Mouse (Mus musculus) midbrain, postnatal 0 days (tissue): ENCODE measurements around the gene Bcl10. TPM values are rescaled to one million over a fixed set of nuclear protein-coding genes. Genes with fewer than 3 reads are reported as not detected.
"Not testable (repeated sequence)": the region's sequence is repeated elsewhere in the genome, so short reads cannot be mapped to it uniquely, and the experiment has no call there.

Experiments
- ATAC-seq: fragments of 200-750 bp; cut with Nextera tagmentation; 2 replicates; pipeline ENCODE4 v1.8.0; 2017; ENCODE audit warnings: moderate number of reproducible peaks, mild to moderate bottlenecking, moderate TSS enrichment, moderate library complexity; ENCODE audit not compliant: low FRiP score
- DNase-seq: peaks from one replicate; pipeline ENCODE4 v3.0.0-alpha.2; 2015; ENCODE audit warnings: low spot score
- H3K27ac ChIP-seq: fragments of 300-500 bp; sonication (generic); 2 replicates; pipeline ENCODE4 v1.5.1; 2014; ENCODE audit warnings: low read depth, mild to moderate bottlenecking, low read length, mixed read lengths
- H3K27me3 ChIP-seq: fragments of 300-500 bp; sonication (generic); 2 replicates; pipeline ENCODE4 v1.6.1; 2014; ENCODE audit warnings: low read length, control low read depth, mixed read lengths; ENCODE audit not compliant: insufficient read depth
- H3K36me3 ChIP-seq: fragments of 300-500 bp; sonication (generic); 2 replicates; pipeline ENCODE4 v1.6.1; 2014; ENCODE audit warnings: low read length, control low read depth, mixed read lengths; ENCODE audit not compliant: insufficient read depth
- H3K4me1 ChIP-seq: fragments of 300-500 bp; sonication (generic); 2 replicates; pipeline ENCODE4 v1.6.1; 2014; ENCODE audit warnings: mild to moderate bottlenecking, control low read depth, antibody characterized with exemption, low read length, mixed read lengths; ENCODE audit not compliant: insufficient read depth
- H3K4me2 ChIP-seq: fragments of 300-500 bp; sonication (generic); 2 replicates; pipeline ENCODE4 v1.6.1; 2014; ENCODE audit warnings: low read depth, mild to moderate bottlenecking, low read length, mixed read lengths; ENCODE audit not compliant: poor library complexity, severe bottlenecking
- H3K4me3 ChIP-seq: fragments of 300-500 bp; sonication (generic); 2 replicates; pipeline ENCODE4 v1.5.1; 2014; ENCODE audit warnings: low read depth, mild to moderate bottlenecking, low read length, moderate library complexity
- H3K9ac ChIP-seq: fragments of 300-500 bp; sonication (generic); replicated peaks from 2 replicates; pipeline ENCODE4 v1.6.1; 2014; ENCODE audit warnings: mild to moderate bottlenecking, low read length, moderate library complexity, mixed read lengths; ENCODE audit not compliant: poor library complexity, severe bottlenecking
- H3K9me3 ChIP-seq: fragments of 300-500 bp; sonication (generic); 2 replicates; pipeline ENCODE4 v1.6.1; 2016; ENCODE audit warnings: low read length, control low read depth
- CTCF ChIP-seq: IDR thresholded peaks from 2 replicates; pipeline ENCODE4 v1.5.1; 2016; ENCODE audit warnings: antibody characterized with exemption, mild to moderate bottlenecking
- WGBS: fragments of 180-500 bp; shearing (Covaris S2); extraction: QIAGEN DNeasy Blood & Tissue Kit; methylation state at CpG from one replicate; pipeline ENCODE4 v1.1.7; 2014; 5-methylcytosine and 5-hydroxymethylcytosine counted together
- polyA plus RNA-seq: library from polyadenylated mRNA; unstranded; fragments of >200 nt; fragmentation: Nextera tagmentation; extraction: Ambion mirVana; gene quantifications from 2 replicates; pipeline ENCODE4 v1.2.1, GENCODE M21; 2015
- total RNA-seq: library from RNA; depleted of rRNA; stranded (reverse); fragments of >200 nt; gene quantifications from 2 replicates; pipeline ENCODE4 v1.2.3, GENCODE M21; 2014; rRNA removed

The Bcl10 gene
- total RNA-seq (19.4 and 29.4 TPM in 2 replicates), polyA plus RNA-seq (33.2 and 33.3 TPM in 2 replicates)

GRCm38 (mm10) chr3:145922019-145922854 is at the start of gene Bcl10:
TSS of gene Bcl10 (plus strand) at chr3:145922804.
- WGBS, result 34% methylated on average over 11 of the region's 11 CpGs
- ATAC-seq, result no peak
- TF ChIP-seq CTCF, result no peak
- Histone ChIP-seq H3K9ac (0 out of 2 replicates have a peak within 1 kb of the TSS, but pooled peaks have one; percentile 29), H3K27me3 (no peaks in the 10 kb centered on the region), H3K27ac (no peak within 1 kb of the TSS), H3K4me1 (peaks cover 7% of the 10 kb centered on the region; the same call in 1 of the 2 replicates), H3K4me3 (peak within 1 kb of the TSS; percentile 85), H3K36me3 (no peaks in the 10 kb centered on the region), H3K4me2 (peak within 1 kb of the TSS; percentile 50), H3K9me3 (peaks cover 5% of the 10 kb centered on the region; the same call in 1 of the 2 replicates)
- no peak for DNase-seq

GRCm38 (mm10) chr3:145873271-145873670 is 49.3 kb upstream of the Bcl10 start:
- TF ChIP-seq CTCF, result no peak
- H3K36me3 ChIP-seq, result no peaks in the 10 kb centered on the region
- no peak for ATAC-seq
- DNase-seq, result no peak
- no peak overlapping the region for H3K9ac ChIP-seq
- 73% methylated on average over 1 of the region's 1 CpGs for WGBS
- no peak overlapping the region for H3K4me2 ChIP-seq
- no peaks in the 10 kb centered on the region for H3K27me3 ChIP-seq
- H3K9me3 ChIP-seq, result no peaks in the 10 kb centered on the region
- no peak overlapping the region for H3K4me3 ChIP-seq
- H3K4me1 ChIP-seq, result no peaks in the 10 kb centered on the region
- no peak overlapping the region for H3K27ac ChIP-seq

GRCm38 (mm10) chr3:145874126-145874525 is 48.5 kb upstream of the Bcl10 start:
- ATAC-seq (no peak), DNase-seq (no peak)
- Histone ChIP-seq H3K36me3 (no peaks in the 10 kb centered on the region), H3K4me1 (no peaks in the 10 kb centered on the region), H3K27ac (no peak overlapping the region), H3K4me3 (no peak overlapping the region), H3K27me3 (no peaks in the 10 kb centered on the region), H3K9me3 (no peaks in the 10 kb centered on the region), H3K9ac (no peak overlapping the region), H3K4me2 (no peak overlapping the region)
- WGBS, result 78% methylated on average over 4 of the region's 4 CpGs
- TF ChIP-seq CTCF, result no peak

- DNase-seq, result no peak
- no peaks in the 10 kb centered on the region for H3K9me3 ChIP-seq
Measured at GRCm38 (mm10) chr3:145876120-145876519, 46.5 kb upstream of the Bcl10 start.

GRCm38 (mm10) chr3:145878867-145879266 is 43.7 kb upstream of the Bcl10 start:
- H3K4me3 ChIP-seq, H3K27ac ChIP-seq, H3K27me3 ChIP-seq, DNase-seq, H3K9ac ChIP-seq, H3K9me3 ChIP-seq, ATAC-seq, H3K4me1 ChIP-seq, H3K4me2 ChIP-seq, H3K36me3 ChIP-seq: not testable (repeated sequence)
- 61% methylated on average over 13 of the region's 14 CpGs for WGBS

More at GRCm38 (mm10) chr3:145876120-145876519, 46.5 kb upstream of the Bcl10 start:
- WGBS, result 85% methylated on average over 11 of the region's 11 CpGs
- Histone ChIP-seq H3K27me3 (no peaks in the 10 kb centered on the region), H3K9ac (no peak overlapping the region), H3K36me3 (no peaks in the 10 kb centered on the region), H3K4me3 (no peak overlapping the region), H3K4me2 (no peak overlapping the region), H3K27ac (no peak overlapping the region), H3K4me1 (no peaks in the 10 kb centered on the region)
- no peak for ATAC-seq
- no peak for TF ChIP-seq CTCF

- ATAC-seq (no peak), DNase-seq (no peak)
- Histone ChIP-seq H3K27ac (no peak overlapping the region), H3K36me3 (no peaks in the 10 kb centered on the region), H3K4me3 (no peak overlapping the region), H3K4me2 (no peak overlapping the region), H3K9ac (no peak overlapping the region), H3K9me3 (no peaks in the 10 kb centered on the region), H3K4me1 (no peaks in the 10 kb centered on the region), H3K27me3 (no peaks in the 10 kb centered on the region)
- TF ChIP-seq CTCF, result no peak
- WGBS, result 88% methylated on average over 1 of the region's 1 CpGs
Measured at GRCm38 (mm10) chr3:145880335-145880734, 42.3 kb upstream of the Bcl10 start.
